Mouse (Mus musculus) kidney, adult 2 months (tissue): Measurements from ENCODE around the gene Ebf1.

ENCODE experiments used
- CTCF ChIP-seq: fragments of 200-500 bp; conservative IDR thresholded peaks from 2 replicates; pipeline ENCODE4 v1.5.1; 2011; ENCODE audit warnings: low read depth, mild to moderate bottlenecking, control low read depth, low read length, moderate library complexity, mixed read lengths; ENCODE audit not compliant: insufficient read depth, insufficient read length
- POLR2A ChIP-seq: fragments of 200-500 bp; IDR thresholded peaks from one replicate; pipeline ENCODE4 v1.6.1; 2011; ENCODE audit warnings: low read depth, low read length, control low read depth

- TF ChIP-seq CTCF (no peak), POLR2A (no peak)
Observed at GRCm38 (mm10) chr11:44779030-44779429, 161.9 kb downstream of the Ebf1 start.
